Mouse (Mus musculus) embryonic facial prominence, embryonic 10.5 days (tissue): ENCODE measurements around the gene Dtx3l. TPM values are rescaled to one million over a fixed set of nuclear protein-coding genes. Genes with fewer than 3 reads are reported as not detected.

ENCODE experiments used
- DNase-seq: peaks from one replicate; pipeline ENCODE4 v3.0.0-alpha.2; 2017; ENCODE audit warnings: low spot score
- H3K27ac ChIP-seq: fragments of 300-500 bp; sonication (generic); replicated peaks from 2 replicates; pipeline ENCODE4 v1.5.1; 2016; ENCODE audit warnings: mild to moderate bottlenecking
- H3K27me3 ChIP-seq: fragments of 300-500 bp; sonication (generic); replicated peaks from 2 replicates; pipeline ENCODE4 v1.6.1; 2016; ENCODE audit warnings: low read depth, mild to moderate bottlenecking; ENCODE audit not compliant: poor library complexity, severe bottlenecking
- H3K36me3 ChIP-seq: fragments of 300-500 bp; sonication (generic); replicated peaks from 2 replicates; pipeline ENCODE4 v1.6.1; 2016; ENCODE audit warnings: mild to moderate bottlenecking, moderate library complexity
- H3K4me1 ChIP-seq: fragments of 300-500 bp; sonication (generic); 2 replicates; pipeline ENCODE4 v1.6.1; 2016
- H3K4me3 ChIP-seq: fragments of 300-500 bp; sonication (generic); 2 replicates; pipeline ENCODE4 v1.5.1; 2016; ENCODE audit warnings: mild to moderate bottlenecking, moderate library complexity
- H3K9me3 ChIP-seq: fragments of 300-500 bp; sonication (generic); 2 replicates; pipeline ENCODE4 v1.6.1; 2016; ENCODE audit warnings: mild to moderate bottlenecking
- WGBS: fragments of 180-500 bp; shearing (Covaris S2); methylation state at CpG from one replicate; pipeline ENCODE4 v1.1.7; 2016; 5-methylcytosine and 5-hydroxymethylcytosine counted together
- polyA plus RNA-seq: library from polyadenylated mRNA; unstranded; fragments of >200 nt; fragmentation: Nextera tagmentation; extraction: Ambion mirVana; gene quantifications from 2 replicates; pipeline ENCODE4 v1.2.1, GENCODE M21; 2016

Dtx3l gene
- polyA plus RNA-seq, 1 experiment from 2014 or later = 2.8 TPM

- no peaks in the 10 kb centered on the region for H3K9me3 ChIP-seq
- DNase-seq = no peak
- no peaks in the 10 kb centered on the region for H3K4me1 ChIP-seq
- no peak overlapping the region for H3K27ac ChIP-seq
- no peaks in the 10 kb centered on the region for H3K27me3 ChIP-seq
- WGBS = 82% methylated on average over 3 of the region's 3 CpGs
- H3K4me3 ChIP-seq = no peak overlapping the region
- no peaks in the 10 kb centered on the region for H3K36me3 ChIP-seq
These were observed 16.6 kb downstream of the Dtx3l start for GRCm38 (mm10) chr16:35922301-35922895.

GRCm38 (mm10) chr16:35921676-35922235 is 17.2 kb downstream of the Dtx3l start:
- no peak overlapping the region for H3K4me3 ChIP-seq
- H3K27me3 ChIP-seq = no peaks in the 10 kb centered on the region
- no peaks in the 10 kb centered on the region for H3K9me3 ChIP-seq
- no peak for DNase-seq
- H3K4me1 ChIP-seq = no peaks in the 10 kb centered on the region
- WGBS = 88% methylated on average over 2 of the region's 2 CpGs
- H3K36me3 ChIP-seq = no peaks in the 10 kb centered on the region
- H3K27ac ChIP-seq = no peak overlapping the region

DNA sequence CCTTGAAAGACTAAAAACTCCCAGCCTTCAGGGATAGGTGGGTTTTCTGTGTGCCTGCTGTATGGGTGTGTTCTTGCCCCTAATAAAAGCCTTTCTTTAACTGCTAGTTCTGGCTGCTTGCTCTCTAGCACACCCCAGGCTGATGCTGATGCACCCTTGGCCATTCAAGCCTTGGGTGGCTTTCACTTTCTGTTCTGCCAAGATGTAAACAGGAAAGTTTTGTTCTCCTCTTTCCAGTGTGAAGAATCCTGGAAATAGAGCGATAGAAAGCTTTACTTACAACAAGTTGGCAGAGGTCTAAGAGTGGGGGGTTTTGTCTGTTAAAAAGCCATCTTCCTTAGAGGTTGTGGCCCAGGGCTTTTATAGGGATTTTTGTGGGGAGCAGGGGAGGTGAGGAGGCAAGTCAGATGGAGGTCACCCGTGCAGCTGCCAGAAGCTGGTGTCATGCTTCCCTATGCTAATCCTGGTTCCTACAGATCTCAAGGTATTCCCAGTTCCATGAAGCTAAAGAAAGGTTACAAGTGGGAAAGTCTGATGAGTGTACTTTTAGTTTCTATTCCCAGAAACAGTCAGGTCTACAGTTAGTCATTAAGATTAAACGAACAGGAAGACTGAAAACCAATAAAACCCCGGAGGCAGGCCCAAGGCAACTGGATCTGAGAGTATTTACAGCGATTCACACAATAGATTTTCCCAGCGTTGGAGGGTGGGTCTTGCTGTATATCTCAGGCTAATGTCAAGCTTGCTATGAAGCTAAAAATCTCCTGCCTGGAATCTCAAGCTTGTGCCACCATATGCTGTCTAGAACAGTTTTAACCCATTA is 20.0 kb downstream of the Dtx3l start:
- H3K9me3 ChIP-seq = no peaks in the 10 kb centered on the region
- DNase-seq = no peak
- no peak overlapping the region for H3K4me3 ChIP-seq
- H3K27ac ChIP-seq = no peak overlapping the region
- WGBS = 86% methylated on average over 6 of the region's 6 CpGs
- H3K27me3 ChIP-seq = no peaks in the 10 kb centered on the region
- no peaks in the 10 kb centered on the region for H3K36me3 ChIP-seq
- H3K4me1 ChIP-seq = no peaks in the 10 kb centered on the region

DNA sequence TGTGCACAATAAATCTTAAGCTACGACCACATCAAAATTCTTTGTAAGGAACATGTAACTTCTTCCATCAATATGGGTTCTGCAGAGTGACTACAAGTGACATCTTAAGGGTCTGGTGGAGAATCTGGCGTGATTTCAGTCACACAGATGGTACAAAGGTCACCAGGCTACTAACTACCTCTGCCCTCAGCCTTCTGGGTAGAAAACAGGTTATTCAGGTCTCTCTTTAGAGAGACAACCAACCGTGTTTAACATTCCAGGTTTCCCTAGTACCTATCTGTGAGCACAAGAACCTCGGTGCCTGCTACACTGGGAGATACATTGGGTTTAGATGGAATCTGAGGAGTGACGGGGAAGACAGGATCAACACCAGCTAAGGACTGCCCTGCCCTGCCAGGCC is 24.6 kb downstream of the Dtx3l start:
- Histone ChIP-seq H3K9me3 (0 out of 2 replicates have a peak, but pooled peaks cover 5% of the 10 kb centered on the region), H3K36me3 (no peaks in the 10 kb centered on the region), H3K27me3 (no peaks in the 10 kb centered on the region), H3K4me3 (no peak overlapping the region), H3K4me1 (no peaks in the 10 kb centered on the region), H3K27ac (no peak overlapping the region)
- DNase-seq = no peak
- WGBS = 70% methylated on average over 5 of the region's 5 CpGs

DNA sequence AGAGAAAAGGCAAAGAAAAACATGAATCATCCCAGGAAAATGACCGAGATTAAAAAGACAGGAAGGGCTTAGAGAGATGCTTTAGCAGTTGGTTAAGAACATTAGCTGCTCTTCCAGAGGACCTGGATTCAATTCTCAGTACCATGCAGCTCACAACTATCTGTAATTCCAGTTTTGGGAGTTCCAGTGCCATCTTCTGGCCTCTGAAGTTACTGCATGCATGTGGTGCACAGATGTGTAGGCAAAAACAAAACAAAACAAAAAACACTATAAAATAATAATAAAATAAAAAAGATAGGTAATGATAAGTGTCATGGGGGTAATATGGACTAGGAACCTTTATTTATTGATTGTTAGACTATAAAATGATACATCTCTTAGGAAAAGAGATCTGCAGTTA is 25.4 kb downstream of the Dtx3l start:
- no peak for DNase-seq
- no peaks in the 10 kb centered on the region for H3K4me1 ChIP-seq
- WGBS = 62% methylated on average over 1 of the region's 1 CpGs

GRCm38 (mm10) chr16:35911449-35911848 is 27.5 kb downstream of the Dtx3l start:
- Histone ChIP-seq H3K9me3 (0 out of 2 replicates have a peak, but pooled peaks cover 6% of the 10 kb centered on the region), H3K4me3 (no peak overlapping the region), H3K27ac (no peak overlapping the region), H3K27me3 (no peaks in the 10 kb centered on the region), H3K4me1 (peaks cover 9% of the 10 kb centered on the region), H3K36me3 (no peaks in the 10 kb centered on the region)
- DNase-seq = no peak
- WGBS = 87% methylated on average over 3 of the region's 3 CpGs

More for the DNA sequence above, 25.4 kb downstream of the Dtx3l start:
- no peaks in the 10 kb centered on the region for H3K27me3 ChIP-seq
- H3K36me3 ChIP-seq = no peaks in the 10 kb centered on the region
- no peak overlapping the region for H3K4me3 ChIP-seq
- H3K9me3 ChIP-seq = 0 out of 2 replicates have a peak, but pooled peaks cover 6% of the 10 kb centered on the region
- H3K27ac ChIP-seq = no peak overlapping the region

DNA sequence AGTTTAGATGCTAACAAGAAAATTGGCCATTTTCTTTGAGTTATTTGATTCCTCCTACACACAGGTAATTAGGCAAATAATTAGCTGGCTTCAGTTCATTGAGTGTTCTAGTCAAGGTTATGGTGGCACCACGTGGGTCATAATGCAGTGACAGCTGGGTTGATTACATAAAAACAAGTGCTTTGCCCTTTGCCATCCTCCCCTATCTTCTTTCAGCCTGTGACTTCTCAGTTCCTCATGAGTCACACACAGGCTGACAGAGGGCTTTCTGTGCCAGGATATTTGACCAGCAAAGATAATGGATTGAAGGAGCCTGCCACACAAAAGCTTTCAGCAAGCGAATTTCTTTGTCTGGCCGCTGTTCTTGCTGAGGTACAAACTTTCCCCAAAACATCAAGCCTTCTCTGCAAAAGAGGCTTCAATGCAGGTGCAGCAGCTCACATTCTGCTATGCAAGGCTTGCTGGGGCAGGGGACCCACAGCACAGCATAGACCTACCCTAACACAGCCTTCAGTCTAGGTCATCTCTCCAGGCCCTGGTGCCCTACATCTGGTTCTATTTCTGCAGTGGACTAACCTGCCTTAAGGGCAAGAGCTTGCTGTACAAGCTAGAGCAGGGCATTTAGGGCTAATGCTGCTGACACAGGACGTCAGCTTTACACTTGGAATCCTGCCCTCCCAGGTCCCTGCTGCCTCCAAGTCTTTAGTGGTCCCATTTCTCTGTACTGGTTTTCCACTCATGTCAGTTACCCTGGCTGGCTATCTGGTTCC is 31.3 kb downstream of the Dtx3l start:
- H3K27ac ChIP-seq = 0 out of 2 replicates have a peak overlapping the region, but pooled peaks have one; percentile 24
- no peaks in the 10 kb centered on the region for H3K36me3 ChIP-seq
- no peak overlapping the region for H3K4me3 ChIP-seq
- peak; percentile 10 for DNase-seq
- WGBS = 46% methylated on average over 4 of the region's 4 CpGs
- H3K9me3 ChIP-seq = 0 out of 2 replicates have a peak, but pooled peaks cover 6% of the 10 kb centered on the region
- peaks cover 9% of the 10 kb centered on the region for H3K4me1 ChIP-seq
- H3K27me3 ChIP-seq = no peaks in the 10 kb centered on the region

- Histone ChIP-seq H3K27me3 (no peaks in the 10 kb centered on the region), H3K4me1 (peaks cover 9% of the 10 kb centered on the region), H3K36me3 (no peaks in the 10 kb centered on the region), H3K4me3 (no peak overlapping the region), H3K27ac (no peak overlapping the region), H3K9me3 (0 out of 2 replicates have a peak, but pooled peaks cover 6% of the 10 kb centered on the region)
- no peak for DNase-seq
- WGBS = 75% methylated on average over 7 of the region's 7 CpGs
These were observed 32.1 kb downstream of the Dtx3l start for GRCm38 (mm10) chr16:35906887-35907286.

GRCm38 (mm10) chr16:35905819-35906485 is 33.0 kb downstream of the Dtx3l start:
- WGBS = 81% methylated on average over 6 of the region's 6 CpGs
- no peak overlapping the region for H3K27ac ChIP-seq
- H3K9me3 ChIP-seq = 0 out of 2 replicates have a peak, but pooled peaks cover 6% of the 10 kb centered on the region
- H3K36me3 ChIP-seq = no peaks in the 10 kb centered on the region
- H3K27me3 ChIP-seq = no peaks in the 10 kb centered on the region
- DNase-seq = no peak
- H3K4me1 ChIP-seq = peaks cover 9% of the 10 kb centered on the region
- no peak overlapping the region for H3K4me3 ChIP-seq

GRCm38 (mm10) chr16:35905355-35905754 is 33.6 kb downstream of the Dtx3l start:
- no peaks in the 10 kb centered on the region for H3K36me3 ChIP-seq
- no peak overlapping the region for H3K4me3 ChIP-seq
- WGBS = 78% methylated on average over 3 of the region's 3 CpGs
- H3K9me3 ChIP-seq = 0 out of 2 replicates have a peak, but pooled peaks cover 6% of the 10 kb centered on the region
- H3K27me3 ChIP-seq = no peaks in the 10 kb centered on the region
- H3K27ac ChIP-seq = no peak overlapping the region
- H3K4me1 ChIP-seq = peaks cover 9% of the 10 kb centered on the region
- DNase-seq = no peak

DNA sequence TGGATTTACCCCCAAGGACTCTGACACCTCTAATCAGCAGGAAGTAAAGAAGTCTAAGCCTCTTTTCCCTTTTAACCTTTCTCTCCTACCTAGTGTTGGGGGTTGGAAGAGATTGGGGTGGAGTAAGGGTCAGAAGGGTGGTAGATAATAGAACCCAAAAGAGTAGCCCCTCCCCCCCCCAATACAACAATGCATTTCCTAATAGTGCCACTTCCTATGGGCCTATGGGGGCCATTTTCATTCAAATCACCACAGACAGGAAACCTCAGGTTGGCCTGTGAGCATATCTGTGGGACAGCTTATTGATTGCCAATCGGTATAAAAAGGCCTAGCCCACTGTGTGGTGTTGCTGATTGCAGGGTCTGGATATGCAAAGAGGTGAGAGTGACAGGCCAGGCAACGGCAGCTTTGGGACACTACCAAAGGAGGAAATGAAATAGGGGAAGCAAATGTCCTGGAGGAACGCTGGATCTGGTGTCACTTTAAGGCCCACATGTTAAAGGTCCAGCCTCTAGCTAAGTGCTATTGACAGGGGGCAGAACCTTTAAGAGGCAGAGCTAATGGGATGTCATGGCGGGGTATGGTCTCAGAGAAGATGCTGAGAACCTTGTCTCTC is 34.7 kb downstream of the Dtx3l start:
- H3K27me3 ChIP-seq = no peaks in the 10 kb centered on the region
- no peak for DNase-seq
- 74% methylated on average over 4 of the region's 4 CpGs for WGBS
- no peak overlapping the region for H3K4me3 ChIP-seq
- no peak overlapping the region for H3K27ac ChIP-seq
- H3K9me3 ChIP-seq = 0 out of 2 replicates have a peak, but pooled peaks cover under 1% of the 10 kb centered on the region
- no peaks in the 10 kb centered on the region for H3K36me3 ChIP-seq
- H3K4me1 ChIP-seq = peaks cover 9% of the 10 kb centered on the region
